Mouse (Mus musculus) E14TG2a.4 (cell line): ENCODE data around the gene Gramd1a.
A peak's percentile ranks its signal among the peaks of the same experiment; 100 is the strongest.

Experiments
- H3K27me3 ChIP-seq: 2 replicates; pipeline ENCODE4 v1.6.1; 2014; ENCODE audit warnings: low read length, control low read depth; ENCODE audit not compliant: insufficient read depth
- H3K36me3 ChIP-seq: 2 replicates; pipeline ENCODE4 v1.6.1; 2014; ENCODE audit warnings: low read length, control low read depth; ENCODE audit not compliant: insufficient read depth
- H3K4me1 ChIP-seq: replicated peaks from 2 replicates; pipeline ENCODE4 v1.6.1; 2014; ENCODE audit warnings: low read depth, low read length, control low read depth
- H3K4me3 ChIP-seq: replicated peaks from 2 replicates; pipeline ENCODE4 v1.5.1; 2014; ENCODE audit warnings: mild to moderate bottlenecking, low read length
- H3K9me3 ChIP-seq: 2 replicates; pipeline ENCODE4 v1.6.1; 2014; ENCODE audit warnings: low read length, control low read depth
- CTCF ChIP-seq: conservative IDR thresholded peaks from 2 replicates; pipeline ENCODE4 v1.5.1; 2014; ENCODE audit warnings: low read length
- NANOG ChIP-seq: IDR thresholded peaks from 2 replicates; pipeline ENCODE4 v1.6.1; 2014; ENCODE audit warnings: borderline replicate concordance, low read length, mixed read lengths
- POU5F1 ChIP-seq: IDR thresholded peaks from 2 replicates; pipeline ENCODE4 v1.6.1; 2014; ENCODE audit warnings: low read length, borderline replicate concordance

Gramd1a gene

DNA sequence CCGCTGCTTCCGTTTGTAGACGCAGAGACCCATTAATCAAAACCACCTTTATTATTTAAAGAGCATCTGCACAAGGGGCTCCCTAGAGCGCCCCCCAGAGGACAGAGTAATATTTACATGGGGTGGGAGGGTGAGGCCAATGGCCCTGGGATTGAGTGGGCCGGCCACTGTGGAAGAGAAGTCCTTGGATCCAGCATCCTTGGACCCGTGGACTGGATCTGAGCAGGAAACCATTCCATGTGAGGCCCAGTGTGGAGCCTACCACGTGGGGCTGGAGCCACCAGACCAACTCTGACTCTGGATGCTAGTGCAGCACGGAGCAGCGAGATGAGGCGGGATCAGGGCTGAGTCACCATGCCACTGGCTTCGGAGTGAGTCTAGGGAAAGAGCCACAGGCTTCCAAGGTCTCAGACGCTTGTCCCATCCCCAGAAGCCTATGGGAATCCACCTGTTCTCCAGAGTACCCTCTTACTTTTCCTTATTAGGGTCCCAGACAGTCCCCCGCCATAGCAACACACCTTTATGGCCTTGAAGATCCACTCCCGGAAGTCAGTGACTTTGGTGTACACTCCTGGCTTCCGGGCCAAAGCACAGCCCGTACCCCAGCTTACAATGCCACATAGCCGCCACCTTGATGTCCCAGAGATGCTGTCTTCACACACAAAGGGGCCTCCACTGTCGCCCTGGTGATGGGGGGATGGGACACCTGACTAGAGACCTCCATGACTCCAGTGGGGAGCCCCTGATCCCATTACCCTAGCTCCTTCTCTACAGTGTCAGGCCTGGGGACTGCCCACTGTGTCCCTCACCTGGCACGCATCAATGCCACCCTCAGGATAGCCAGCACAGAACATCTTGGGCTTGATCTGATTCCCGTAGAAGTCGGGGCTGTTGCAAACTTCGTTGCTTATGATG lies 56.7 kb downstream of the Gramd1a start:
- H3K9me3 ChIP-seq: 0 out of 2 replicates have a peak, but pooled peaks cover 4% of the 10 kb centered on the region
- H3K36me3 ChIP-seq: no peaks in the 10 kb centered on the region
- TF ChIP-seq CTCF (peak; percentile 63), POU5F1 (no peak), NANOG (no peak)
- 0 out of 2 replicates have a peak overlapping the region, but pooled peaks have one; percentile 17 for H3K4me3 ChIP-seq
- H3K4me1 ChIP-seq: peaks cover 32% of the 10 kb centered on the region
- H3K27me3 ChIP-seq: peaks cover 28% of the 10 kb centered on the region

DNA sequence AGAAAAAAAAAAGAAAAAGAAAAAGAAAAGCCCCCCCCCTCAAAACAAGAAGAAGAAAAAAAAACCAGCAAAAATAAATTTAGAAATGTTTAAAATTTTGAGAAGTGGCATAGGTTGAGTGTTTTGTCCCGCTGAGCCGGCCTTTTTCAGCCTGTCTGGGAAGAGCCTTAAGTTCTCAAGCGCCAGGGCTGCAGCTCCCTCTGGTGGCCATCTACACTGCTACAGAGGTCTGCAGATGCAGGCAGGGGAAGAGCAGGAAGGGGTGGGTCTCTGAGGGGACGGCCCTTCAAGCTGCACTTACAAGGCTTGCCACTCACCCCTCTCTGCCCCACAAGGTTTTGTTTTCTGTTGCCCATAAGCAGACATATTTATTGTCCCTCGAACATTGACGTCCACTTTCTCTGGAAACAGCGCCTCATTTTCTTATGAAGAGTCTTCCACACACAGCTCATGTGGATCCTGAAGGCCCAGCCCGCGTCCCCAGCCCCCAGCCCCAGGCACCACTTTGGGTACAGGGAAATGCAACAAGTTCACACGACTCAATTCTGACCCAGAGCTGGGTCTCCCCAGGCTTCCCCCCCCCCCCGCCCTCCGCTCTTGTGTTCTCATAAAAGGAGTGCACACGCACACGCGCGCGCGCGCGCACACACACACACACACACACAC lies 58.0 kb downstream of the Gramd1a start:
- Histone ChIP-seq H3K4me3 (peak overlapping the region; percentile 52), H3K27me3 (peaks cover 20% of the 10 kb centered on the region), H3K9me3 (0 out of 2 replicates have a peak, but pooled peaks cover 4% of the 10 kb centered on the region), H3K4me1 (peaks cover 22% of the 10 kb centered on the region), H3K36me3 (no peaks in the 10 kb centered on the region)
- TF ChIP-seq NANOG (no peak), CTCF (peak; percentile 73), POU5F1 (no peak)

DNA sequence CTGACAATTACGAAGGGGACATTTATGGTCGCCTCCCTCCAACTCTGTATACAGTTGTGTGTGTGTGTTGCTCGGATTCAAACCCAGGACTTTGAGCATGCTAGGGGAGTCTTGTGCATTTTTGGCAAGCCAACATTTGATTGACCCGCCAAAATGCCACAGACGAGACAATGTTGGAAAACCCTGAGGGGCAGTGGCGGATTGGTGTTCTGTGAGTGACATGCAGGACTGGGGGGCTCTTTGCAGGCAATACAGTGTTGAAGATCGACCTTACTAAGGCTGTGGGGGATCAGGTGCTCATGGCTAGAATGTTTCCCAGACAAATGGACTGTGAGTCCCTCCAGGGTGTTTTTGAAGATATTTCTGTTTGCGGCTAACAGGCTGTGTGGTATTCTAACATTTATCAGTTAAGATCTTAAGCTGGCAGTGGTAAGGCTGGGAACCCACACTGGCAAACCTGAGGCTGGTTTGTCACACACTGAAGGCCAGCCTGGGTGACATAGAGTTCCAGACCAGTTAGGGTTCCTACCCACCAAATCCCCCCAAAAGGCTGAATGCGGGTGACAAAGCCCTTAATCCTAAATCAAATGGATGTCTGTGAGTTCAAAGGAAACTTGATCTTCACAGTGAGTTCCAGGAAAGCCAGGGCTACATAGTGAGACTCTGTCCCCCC lies 58.7 kb downstream of the Gramd1a start:
- H3K27me3 ChIP-seq: peaks cover 15% of the 10 kb centered on the region
- no peaks in the 10 kb centered on the region for H3K36me3 ChIP-seq
- H3K4me3 ChIP-seq: no peak overlapping the region
- TF ChIP-seq NANOG (no peak), CTCF (no peak), POU5F1 (no peak)
- H3K9me3 ChIP-seq: 0 out of 2 replicates have a peak, but pooled peaks cover 4% of the 10 kb centered on the region
- H3K4me1 ChIP-seq: peaks cover 19% of the 10 kb centered on the region

DNA sequence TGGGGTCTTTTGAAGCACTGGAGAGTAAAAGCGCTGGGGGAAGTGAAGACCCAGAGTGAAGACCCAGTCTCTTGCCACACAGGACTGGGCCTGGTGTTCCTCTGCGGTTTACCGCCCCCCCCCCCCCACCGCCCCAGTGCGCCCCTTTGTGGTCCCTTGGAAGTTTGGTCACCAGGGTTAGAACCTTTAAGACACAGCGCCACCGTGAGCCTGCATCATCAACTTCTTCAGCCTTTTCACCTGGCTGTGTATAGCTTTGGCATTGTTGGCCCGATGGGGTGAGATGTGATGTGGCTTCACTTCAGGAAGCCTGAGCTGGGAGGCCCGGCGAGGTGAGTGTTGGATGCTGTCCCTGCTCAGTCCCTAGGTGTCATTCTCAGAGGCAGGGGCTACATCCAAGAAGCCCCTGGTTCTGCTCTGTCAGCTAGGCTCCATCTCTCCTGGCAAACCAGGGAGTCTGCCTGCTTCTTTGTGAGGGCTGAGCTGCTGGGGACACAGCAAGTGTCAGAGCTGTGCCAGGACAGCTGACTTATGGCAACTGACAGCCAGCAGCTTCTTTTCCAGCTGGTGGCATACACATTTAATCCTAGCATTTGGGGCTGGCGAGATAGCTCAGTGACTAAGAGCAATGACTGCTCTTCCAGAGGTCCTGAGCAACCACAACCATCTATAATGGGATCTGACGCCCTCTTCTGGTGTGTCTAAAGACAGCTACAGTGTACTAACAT lies 60.8 kb downstream of the Gramd1a start:
- no peak overlapping the region for H3K4me3 ChIP-seq
- peaks cover 10% of the 10 kb centered on the region; the same call in 1 of the 2 replicates for H3K27me3 ChIP-seq
- no peaks in the 10 kb centered on the region for H3K36me3 ChIP-seq
- TF ChIP-seq CTCF (no peak), POU5F1 (no peak), NANOG (no peak)
- H3K4me1 ChIP-seq: peaks cover 19% of the 10 kb centered on the region
- 0 out of 2 replicates have a peak, but pooled peaks cover 4% of the 10 kb centered on the region for H3K9me3 ChIP-seq

DNA sequence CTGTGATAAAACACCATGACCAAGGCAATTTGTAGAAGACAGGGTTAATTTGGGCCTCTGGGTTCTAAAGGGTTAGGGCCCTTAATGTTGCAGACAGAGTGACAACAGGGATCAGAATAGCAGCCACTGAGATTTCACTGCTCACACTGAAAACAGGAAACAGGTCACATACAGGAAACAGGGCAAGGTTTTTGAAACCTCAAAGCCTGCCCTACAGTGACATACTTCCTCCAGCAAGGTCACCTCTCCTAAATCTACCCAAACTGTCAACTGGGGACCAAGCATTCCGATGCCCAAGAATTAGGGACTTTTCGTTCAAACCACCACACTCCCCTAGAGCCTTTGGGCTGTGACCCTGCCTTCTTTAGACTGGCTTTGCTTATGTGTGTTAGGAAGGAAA lies 66.0 kb downstream of the Gramd1a start:
- no peaks in the 10 kb centered on the region for H3K36me3 ChIP-seq
- no peaks in the 10 kb centered on the region for H3K9me3 ChIP-seq
- TF ChIP-seq NANOG: no peak
- peaks cover 26% of the 10 kb centered on the region for H3K4me1 ChIP-seq
- H3K27me3 ChIP-seq: peaks cover 6% of the 10 kb centered on the region; the same call in 1 of the 2 replicates
- no peak overlapping the region for H3K4me3 ChIP-seq

DNA sequence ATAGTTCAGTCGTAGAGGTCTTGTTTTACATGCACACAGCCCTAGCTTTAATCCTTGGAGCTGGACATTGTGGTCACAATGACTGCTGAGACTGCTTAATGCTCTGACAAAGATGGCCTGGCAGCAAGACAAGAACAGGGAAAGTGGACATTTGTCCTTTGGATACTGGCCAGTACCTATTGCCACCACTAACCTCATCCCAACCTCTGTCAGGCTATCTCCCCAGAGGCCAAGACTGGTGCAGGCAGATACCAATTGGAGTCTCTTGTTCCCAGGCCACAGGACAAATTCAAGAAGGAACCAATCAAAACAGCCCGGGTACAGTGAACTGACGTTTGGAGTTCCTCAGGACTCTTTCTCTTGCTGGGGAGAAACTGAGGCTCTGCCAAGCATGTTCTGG lies 67.5 kb downstream of the Gramd1a start:
- TF ChIP-seq POU5F1: no peak
- no peak for TF ChIP-seq NANOG
- no peak for TF ChIP-seq CTCF
- Histone ChIP-seq H3K36me3 (no peaks in the 10 kb centered on the region), H3K27me3 (peaks cover 6% of the 10 kb centered on the region; the same call in 1 of the 2 replicates), H3K9me3 (no peaks in the 10 kb centered on the region), H3K4me3 (no peak overlapping the region), H3K4me1 (peaks cover 41% of the 10 kb centered on the region)

DNA sequence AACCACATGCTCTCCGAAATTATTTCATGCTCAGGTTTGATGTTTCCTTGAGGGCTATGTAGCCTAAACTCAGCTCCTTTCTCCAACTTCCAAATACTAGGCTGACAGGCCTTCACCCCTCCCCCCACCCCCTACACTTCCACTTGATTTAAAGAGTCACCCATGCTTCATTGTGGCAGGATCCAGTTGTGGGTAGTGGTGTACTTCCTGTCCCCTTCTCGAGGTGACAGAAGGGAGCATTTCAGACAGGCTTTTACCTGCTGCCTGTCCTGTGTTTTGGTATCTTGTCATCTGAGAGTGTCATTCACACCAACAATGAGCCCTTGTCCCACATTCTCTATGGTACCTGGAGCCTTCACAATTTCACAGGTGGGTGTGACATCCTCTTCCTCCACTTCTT lies 68.4 kb downstream of the Gramd1a start:
- Histone ChIP-seq H3K27me3 (no peaks in the 10 kb centered on the region), H3K4me3 (no peak overlapping the region), H3K9me3 (no peaks in the 10 kb centered on the region), H3K4me1 (peaks cover 47% of the 10 kb centered on the region), H3K36me3 (no peaks in the 10 kb centered on the region)
- TF ChIP-seq NANOG (no peak), POU5F1 (no peak), CTCF (no peak)
